Mouse (Mus musculus): ENCODE data around the gene Ap2s1.

The Ap2s1 gene

GRCm38 (mm10) chr7:16755362-16756017, 17.3 kb downstream of the Ap2s1 start:
- DNase-seq = peak; percentile 21 to 33

GRCm38 (mm10) chr7:16758872-16759574, 20.8 kb downstream of the Ap2s1 start:
- no peak for DNase-seq

GRCm38 (mm10) chr7:16760292-16760691, 22.1 kb downstream of the Ap2s1 start:
- DNase-seq = peak in 1 of 2 experiments; percentile 18

GRCm38 (mm10) chr7:16761005-16761481, 22.8 kb downstream of the Ap2s1 start:
- DNase-seq = peak; percentile 38 to 48

GRCm38 (mm10) chr7:16761630-16762029, 23.4 kb downstream of the Ap2s1 start:
- no peak for DNase-seq

GRCm38 (mm10) chr7:16763463-16764218, 25.4 kb downstream of the Ap2s1 start:
- DNase-seq = no peak

- DNase-seq = no peak
These were observed 28.2 kb downstream of the Ap2s1 start for GRCm38 (mm10) chr7:16766443-16766842.

GRCm38 (mm10) chr7:16775888-16776287, 37.7 kb downstream of the Ap2s1 start:
- DNase-seq = peak; percentile 33 to 50

- peak; percentile 52 to 82 for DNase-seq
These were observed 41.9 kb downstream of the Ap2s1 start for GRCm38 (mm10) chr7:16780076-16780475.

- DNase-seq = peak; percentile 92 to 95
These were observed 42.8 kb downstream of the Ap2s1 start, which contains the start of gene Slc1a5 for GRCm38 (mm10) chr7:16780825-16781554. Slc1a5 (plus strand) TSS chr7:16781340.

- no peak for DNase-seq
These were observed 43.3 kb downstream of the Ap2s1 start for GRCm38 (mm10) chr7:16781555-16781815.

GRCm38 (mm10) chr7:16781816-16782554, 43.8 kb downstream of the Ap2s1 start:
- peak in 1 of 2 experiments; percentile 17 for DNase-seq

- DNase-seq = no peak
These were observed 44.4 kb downstream of the Ap2s1 start for GRCm38 (mm10) chr7:16782555-16783125.

- peak in 1 of 2 experiments; percentile 11 for DNase-seq
These were observed 45.0 kb downstream of the Ap2s1 start for GRCm38 (mm10) chr7:16783224-16783688.

GRCm38 (mm10) chr7:16783758-16784415, 45.7 kb downstream of the Ap2s1 start:
- peak; percentile 84 to 89 for DNase-seq

GRCm38 (mm10) chr7:16784498-16784976, 46.3 kb downstream of the Ap2s1 start:
- peak; percentile 69 to 76 for DNase-seq

- DNase-seq = no peak
These were observed 47.4 kb downstream of the Ap2s1 start for GRCm38 (mm10) chr7:16785541-16786083.

- DNase-seq = no peak
These were observed 54.1 kb downstream of the Ap2s1 start for GRCm38 (mm10) chr7:16792316-16792715.

- no peak for DNase-seq
These were observed 55.0 kb downstream of the Ap2s1 start for GRCm38 (mm10) chr7:16793010-16793725.

GRCm38 (mm10) chr7:16794886-16795285, 56.7 kb downstream of the Ap2s1 start:
- DNase-seq = no peak

Measured in kidney, adult 8-10 months (tissue).